Comparison of ENCODE assay signal across 26 mouse cellular contexts in genomic region chr1:96166767-96167166, GRCm38 (mm10).
"Had no signal": no experiment of that assay in that cellular context is flagged by ENCODE, and none has a peak within 500 bp of the region (broad histone marks: within the 10 kb centered on the region; RNA-seq: fewer than 3 reads in every experiment).

No protein-coding gene starts in this region.

- DNase-seq: gastrocnemius, adult 2 months; gastrocnemius, postnatal 10 days; gastrocnemius, postnatal 36 days; heart, adult 11 months; heart, adult 2 months; heart, postnatal 14 days; heart, postnatal 36 days; kidney, adult 11 months; kidney, adult 2 months; kidney, adult 9 months; kidney, postnatal 14 days; kidney, postnatal 36 days; layer of hippocampus, adult 9-11 months; layer of hippocampus, postnatal 36 days; left cerebral cortex, postnatal 4 days had no signal

- H3K27ac ChIP-seq: gastrocnemius, adult 2 months; heart, adult 2 months; heart, embryonic 13.5 days; heart, embryonic 15.5 days; hindbrain, embryonic 13.5 days; hindbrain, embryonic 15.5 days; hindbrain, postnatal 0 days; kidney, embryonic 15.5 days; kidney, postnatal 0 days; limb, embryonic 13.5 days; limb, embryonic 15.5 days; liver, embryonic 12.5 days; liver, embryonic 14.5 days had no signal

- H3K9me3 ChIP-seq: heart, embryonic 13.5 days; heart, embryonic 15.5 days; hindbrain, embryonic 13.5 days; hindbrain, embryonic 15.5 days; kidney, embryonic 15.5 days; limb, embryonic 13.5 days; limb, embryonic 15.5 days; liver, embryonic 12.5 days had no signal

- H3K36me3 ChIP-seq: heart, embryonic 13.5 days; heart, embryonic 15.5 days; hindbrain, embryonic 13.5 days; hindbrain, embryonic 15.5 days; kidney, embryonic 15.5 days; limb, embryonic 13.5 days; limb, embryonic 15.5 days; liver, embryonic 12.5 days had no signal

- H3K4me3 ChIP-seq: gastrocnemius, adult 2 months; heart, adult 2 months; heart, embryonic 13.5 days; heart, embryonic 15.5 days; hindbrain, embryonic 13.5 days; hindbrain, embryonic 15.5 days; kidney, embryonic 15.5 days; limb, embryonic 13.5 days; limb, embryonic 15.5 days; liver, embryonic 12.5 days had no signal

- H3K9ac ChIP-seq: heart, embryonic 13.5 days; heart, embryonic 15.5 days; hindbrain, embryonic 13.5 days; hindbrain, embryonic 15.5 days; kidney, embryonic 15.5 days; limb, embryonic 13.5 days; limb, embryonic 15.5 days; liver, embryonic 12.5 days; liver, embryonic 14.5 days had no signal

- H3K4me1 ChIP-seq: heart, embryonic 13.5 days; heart, embryonic 15.5 days; hindbrain, embryonic 13.5 days; hindbrain, embryonic 15.5 days; kidney, embryonic 15.5 days; limb, embryonic 13.5 days; limb, embryonic 15.5 days; liver, embryonic 12.5 days had no signal
